Mouse (Mus musculus): Measurements from ENCODE around the gene Slc39a13. TPM values are rescaled to one million over a fixed set of nuclear protein-coding genes. Genes with fewer than 3 reads are reported as not detected.

The Slc39a13 gene
- total RNA-seq, 2 experiments from 2014 or later, result 30.6 to 41.6 TPM

- DNase-seq, result no peak
These were observed 20.6 kb upstream of the Slc39a13 start for GRCm38 (mm10) chr2:91090827-91091226.

GRCm38 (mm10) chr2:91090208-91090607, 20.0 kb upstream of the Slc39a13 start:
- no peak for DNase-seq
- intact Hi-C loops (cut with DNase I), result no loop called here

More at GRCm38 (mm10) chr2:91090827-91091226, 20.6 kb upstream of the Slc39a13 start:
- intact Hi-C loops (cut with DNase I), result no loop called here

GRCm38 (mm10) chr2:91088987-91089386, 18.8 kb upstream of the Slc39a13 start:
- DNase-seq, result no peak
- intact Hi-C loops (cut with DNase I), result no loop called here

- DNase-seq, result no peak
- intact Hi-C loops (cut with DNase I), result no loop called here
These were observed 17.2 kb upstream of the Slc39a13 start for GRCm38 (mm10) chr2:91087453-91087852.

- intact Hi-C loops (cut with DNase I), result no loop called here
- DNase-seq, result no peak
These were observed 16.4 kb upstream of the Slc39a13 start for GRCm38 (mm10) chr2:91086392-91087237.

GRCm38 (mm10) chr2:91085494-91086391, 15.5 kb upstream of the Slc39a13 start:
- intact Hi-C loops (cut with DNase I), result no loop called here
- no peak for DNase-seq

- DNase-seq, result no peak
- intact Hi-C loops (cut with DNase I), result no loop called here
These were observed 14.1 kb upstream of the Slc39a13 start for GRCm38 (mm10) chr2:91084179-91084820.

GRCm38 (mm10) chr2:91083366-91083940, 13.2 kb upstream of the Slc39a13 start:
- no peak for DNase-seq
- intact Hi-C loops (cut with DNase I), result no loop called here

- intact Hi-C loops (cut with DNase I), result no loop called here
These were observed 12.6 kb upstream of the Slc39a13 start for GRCm38 (mm10) chr2:91082844-91083243.

GRCm38 (mm10) chr2:91081775-91082695, 11.8 kb upstream of the Slc39a13 start, which contains the start of gene Spi1:
Gene Spi1, plus strand, starts transcription at chr2:91082390.
- intact Hi-C loops (cut with DNase I), result no loop called here
- no peak for DNase-seq

More at GRCm38 (mm10) chr2:91082844-91083243, 12.6 kb upstream of the Slc39a13 start:
- DNase-seq, result no peak

- intact Hi-C loops (cut with DNase I), result no loop called here
- no peak for DNase-seq
These were observed 10.7 kb upstream of the Slc39a13 start for GRCm38 (mm10) chr2:91080784-91081513.

GRCm38 (mm10) chr2:91079026-91079384, 8.8 kb upstream of the Slc39a13 start:
- no peak for DNase-seq
- intact Hi-C loops (cut with DNase I), result no loop called here

- intact Hi-C loops (cut with DNase I), result no loop called here
- no peak for DNase-seq
These were observed 8.3 kb upstream of the Slc39a13 start for GRCm38 (mm10) chr2:91078314-91079025.

GRCm38 (mm10) chr2:91077957-91078313, 7.7 kb upstream of the Slc39a13 start:
- intact Hi-C loops (cut with DNase I), result no loop called here
- DNase-seq, result no peak

GRCm38 (mm10) chr2:91072092-91072491, 1.9 kb upstream of the Slc39a13 start:
- intact Hi-C loops (cut with DNase I), result no loop called here
- DNase-seq, result no peak

GRCm38 (mm10) chr2:91071059-91071458, 842 bp upstream of the Slc39a13 start:
- DNase-seq, result no peak
- intact Hi-C loops (cut with DNase I), result loop anchor here (2.0 kb wide), 1 partner anchor 30 kb away; no protein-coding TSS in a partner anchor

GRCm38 (mm10) chr2:91069306-91070000, 764 bp downstream of the Slc39a13 start:
- intact Hi-C loops (cut with DNase I), result no loop called here
- no peak for DNase-seq

GRCm38 (mm10) chr2:91068872-91069165, 1.4 kb downstream of the Slc39a13 start:
- intact Hi-C loops (cut with DNase I), result no loop called here
- DNase-seq, result no peak
